Mouse (Mus musculus) embryonic facial prominence, embryonic 14.5 days (tissue): ENCODE data around the gene Gm20696. TPM values are rescaled to one million over a fixed set of nuclear protein-coding genes. Genes with fewer than 3 reads are reported as not detected.

ENCODE experiments used
- ATAC-seq: fragments of 200-750 bp; cut with Nextera tagmentation; 2 replicates; pipeline ENCODE4 v1.8.0; 2017; ENCODE audit warnings: low read depth, moderate number of reproducible peaks, moderate TSS enrichment
- DNase-seq: peaks from one replicate; pipeline ENCODE4 v3.0.0-alpha.2; 2015; ENCODE audit warnings: low spot score
- H3K27ac ChIP-seq: fragments of 300-500 bp; sonication (generic); replicated peaks from 2 replicates; pipeline ENCODE4 v1.5.1; 2014; ENCODE audit warnings: low read depth, mild to moderate bottlenecking, low read length, moderate library complexity
- H3K27me3 ChIP-seq: fragments of 300-500 bp; sonication (generic); replicated peaks from 2 replicates; pipeline ENCODE4 v1.6.1; 2014; ENCODE audit warnings: low read length; ENCODE audit not compliant: control insufficient read depth, insufficient read depth
- H3K36me3 ChIP-seq: fragments of 300-500 bp; sonication (generic); 2 replicates; pipeline ENCODE4 v1.6.1; 2014; ENCODE audit warnings: low read length, mixed read lengths; ENCODE audit not compliant: control insufficient read depth, insufficient read depth
- H3K4me1 ChIP-seq: fragments of 300-500 bp; sonication (generic); 2 replicates; pipeline ENCODE4 v1.6.1; 2014; ENCODE audit warnings: antibody characterized with exemption, low read length; ENCODE audit not compliant: control insufficient read depth, insufficient read depth
- H3K4me2 ChIP-seq: fragments of 300-500 bp; sonication (generic); 2 replicates; pipeline ENCODE4 v1.6.1; 2014; ENCODE audit warnings: low read depth, mild to moderate bottlenecking, low read length, moderate library complexity, mixed read lengths
- H3K4me3 ChIP-seq: fragments of 300-500 bp; sonication (generic); 2 replicates; pipeline ENCODE4 v1.5.1; 2014; ENCODE audit warnings: low read depth, mild to moderate bottlenecking, low read length
- H3K9ac ChIP-seq: fragments of 300-500 bp; sonication (generic); 2 replicates; pipeline ENCODE4 v1.6.1; 2014; ENCODE audit warnings: low read depth, mild to moderate bottlenecking, low read length, moderate library complexity, mixed read lengths
- H3K9me3 ChIP-seq: fragments of 300-500 bp; sonication (generic); 2 replicates; pipeline ENCODE4 v1.6.1; 2016; ENCODE audit warnings: low read length; ENCODE audit not compliant: control insufficient read depth
- WGBS: fragments of 180-500 bp; shearing (Covaris S2); extraction: QIAGEN DNeasy Blood & Tissue Kit; methylation state at CpG from one replicate; pipeline ENCODE4 v1.1.7; 2014; 5-methylcytosine and 5-hydroxymethylcytosine counted together
- polyA plus RNA-seq: library from polyadenylated mRNA; unstranded; fragments of >200 nt; fragmentation: Nextera tagmentation; extraction: Ambion mirVana; gene quantifications from 2 replicates; pipeline ENCODE4 v1.2.1, GENCODE M21; 2014

The Gm20696 gene
- polyA plus RNA-seq, 1 experiment from 2014 or later = 3.0 TPM

DNA sequence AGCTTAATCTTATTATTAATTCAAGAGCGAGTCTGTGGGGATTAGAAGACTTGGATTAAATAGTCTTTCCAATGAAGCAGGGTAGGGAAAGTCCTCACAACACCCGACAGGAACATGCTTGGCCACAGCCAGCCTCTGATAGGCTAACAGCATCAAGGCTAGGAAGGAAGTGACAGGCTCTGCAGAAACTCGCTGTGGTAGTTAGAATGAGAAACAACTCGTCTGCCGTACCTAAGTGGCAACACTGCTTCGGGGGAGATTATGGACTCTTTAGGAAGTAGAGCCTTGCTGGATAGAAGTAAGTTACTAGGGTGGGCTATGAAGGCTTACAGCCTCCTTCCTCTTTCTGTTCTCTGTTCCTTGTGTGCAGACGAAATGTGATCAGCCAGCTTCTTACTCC lies 11.1 kb downstream of the Gm20696 start:
- no peak for DNase-seq
- 48% methylated on average over 7 of the region's 7 CpGs for WGBS

GRCm38 (mm10) chr6:99654343-99654742 lies 12.3 kb downstream of the Gm20696 start:
- Histone ChIP-seq H3K27ac (no peak overlapping the region), H3K27me3 (no peaks in the 10 kb centered on the region), H3K9ac (no peak overlapping the region), H3K9me3 (no peaks in the 10 kb centered on the region), H3K4me2 (no peak overlapping the region), H3K4me3 (no peak overlapping the region), H3K36me3 (no peaks in the 10 kb centered on the region), H3K4me1 (no peaks in the 10 kb centered on the region)
- peak; percentile 39; the same call in 1 of the 2 replicates for ATAC-seq
- WGBS = 29% methylated on average over 5 of the region's 5 CpGs
- DNase-seq = peak; percentile 30

More for the DNA sequence above, 11.1 kb downstream of the Gm20696 start:
- ATAC-seq = no peak
- no peaks in the 10 kb centered on the region for H3K27me3 ChIP-seq
- 0 out of 2 replicates have a peak, but pooled peaks cover under 1% of the 10 kb centered on the region for H3K4me1 ChIP-seq
- no peak overlapping the region for H3K27ac ChIP-seq
- H3K36me3 ChIP-seq = no peaks in the 10 kb centered on the region
- H3K9ac ChIP-seq = no peak overlapping the region
- no peak overlapping the region for H3K4me3 ChIP-seq
- no peaks in the 10 kb centered on the region for H3K9me3 ChIP-seq
- H3K4me2 ChIP-seq = no peak overlapping the region

- no peak overlapping the region for H3K27ac ChIP-seq
- no peak overlapping the region for H3K4me3 ChIP-seq
- peaks cover 3% of the 10 kb centered on the region; the same call in 1 of the 2 replicates for H3K36me3 ChIP-seq
- no peaks in the 10 kb centered on the region for H3K9me3 ChIP-seq
- WGBS = 83% methylated on average over 2 of the region's 2 CpGs
- DNase-seq (no peak), ATAC-seq (no peak)
- H3K9ac ChIP-seq = no peak overlapping the region
- no peaks in the 10 kb centered on the region for H3K4me1 ChIP-seq
- no peak overlapping the region for H3K4me2 ChIP-seq
- H3K27me3 ChIP-seq = no peaks in the 10 kb centered on the region
Measured at GRCm38 (mm10) chr6:99652341-99652740, 14.3 kb downstream of the Gm20696 start.

DNA sequence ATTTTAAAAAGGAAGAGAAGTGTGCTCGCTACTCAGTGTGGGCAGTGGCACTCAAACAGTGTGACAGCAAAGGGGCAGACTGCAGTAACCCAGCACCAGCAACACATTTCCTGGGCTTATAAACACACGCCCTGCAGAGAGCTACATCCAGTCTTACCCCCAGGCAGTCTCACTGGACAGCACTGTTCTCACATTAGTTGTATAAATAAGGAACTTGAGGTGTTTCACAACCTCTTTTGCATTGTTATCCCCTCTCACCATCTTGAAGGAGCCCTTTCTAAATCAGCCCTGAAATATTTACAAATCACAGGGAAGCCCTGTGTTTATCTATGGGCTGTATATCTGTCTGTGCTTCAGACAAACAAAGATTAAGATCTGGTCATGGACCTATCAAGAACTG lies 17.3 kb downstream of the Gm20696 start:
- Histone ChIP-seq H3K36me3 (peaks cover 16% of the 10 kb centered on the region), H3K9ac (no peak overlapping the region), H3K4me3 (no peak overlapping the region), H3K27ac (no peak overlapping the region), H3K4me1 (no peaks in the 10 kb centered on the region; the same call in 1 of the 2 replicates), H3K9me3 (no peaks in the 10 kb centered on the region), H3K27me3 (no peaks in the 10 kb centered on the region), H3K4me2 (no peak overlapping the region)
- DNase-seq (no peak), ATAC-seq (no peak)
- 60% methylated on average over 2 of the region's 2 CpGs for WGBS

GRCm38 (mm10) chr6:99646344-99646743 lies 20.3 kb downstream of the Gm20696 start:
- no peaks in the 10 kb centered on the region; the same call in 1 of the 2 replicates for H3K4me1 ChIP-seq
- 54% methylated on average over 10 of the region's 10 CpGs for WGBS
- H3K36me3 ChIP-seq = peaks cover 16% of the 10 kb centered on the region
- DNase-seq = no peak
- H3K9me3 ChIP-seq = no peaks in the 10 kb centered on the region
- no peak overlapping the region for H3K27ac ChIP-seq
- no peak overlapping the region for H3K4me2 ChIP-seq
- H3K9ac ChIP-seq = no peak overlapping the region
- no peaks in the 10 kb centered on the region for H3K27me3 ChIP-seq
- H3K4me3 ChIP-seq = no peak overlapping the region
- no peak for ATAC-seq

DNA sequence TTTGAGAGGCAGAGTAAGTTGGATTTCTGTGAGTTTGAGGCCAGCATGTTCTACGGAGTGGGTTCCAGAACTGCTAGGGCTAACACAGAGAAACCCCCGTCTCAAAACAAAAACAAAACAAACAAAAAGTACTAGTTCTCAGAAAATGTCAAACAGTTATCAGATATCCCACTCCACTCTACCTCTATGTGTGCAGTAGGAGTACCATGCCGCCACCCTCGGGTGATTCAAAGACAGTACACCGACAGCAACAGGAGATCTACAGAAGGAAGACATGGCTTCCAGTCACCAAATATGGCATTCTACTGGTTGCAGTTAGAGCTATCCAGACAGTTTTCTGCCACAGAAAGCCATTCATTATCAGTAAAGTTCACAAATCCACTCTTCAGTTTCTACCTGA lies 21.7 kb downstream of the Gm20696 start:
- ATAC-seq (no peak), DNase-seq (no peak)
- Histone ChIP-seq H3K4me1 (no peaks in the 10 kb centered on the region; the same call in 1 of the 2 replicates), H3K27me3 (no peaks in the 10 kb centered on the region), H3K9ac (no peak overlapping the region), H3K27ac (no peak overlapping the region), H3K36me3 (peaks cover 18% of the 10 kb centered on the region), H3K4me3 (no peak overlapping the region), H3K4me2 (no peak overlapping the region), H3K9me3 (no peaks in the 10 kb centered on the region)
- WGBS = 77% methylated on average over 5 of the region's 5 CpGs

DNA sequence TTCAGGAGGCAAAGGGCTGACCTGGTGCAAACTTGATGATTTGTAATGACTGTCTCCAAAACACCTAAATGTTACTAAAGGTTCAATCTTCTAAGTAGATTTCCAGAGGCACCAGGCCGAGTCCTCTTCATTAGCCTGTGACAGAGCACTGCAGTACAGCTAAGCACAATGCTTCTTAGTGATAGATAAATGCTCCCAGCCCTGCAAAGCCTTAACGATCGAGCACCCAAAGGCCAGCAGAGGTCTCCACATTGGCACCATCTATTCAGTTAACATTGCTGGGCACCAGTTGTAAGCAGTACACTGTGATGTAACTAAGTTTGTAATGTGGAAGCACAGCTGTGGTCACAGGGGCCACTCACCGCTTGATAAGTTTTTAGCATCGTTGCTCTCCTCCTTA lies 22.2 kb downstream of the Gm20696 start:
- 78% methylated on average over 5 of the region's 5 CpGs for WGBS
- H3K4me2 ChIP-seq = no peak overlapping the region

DNA sequence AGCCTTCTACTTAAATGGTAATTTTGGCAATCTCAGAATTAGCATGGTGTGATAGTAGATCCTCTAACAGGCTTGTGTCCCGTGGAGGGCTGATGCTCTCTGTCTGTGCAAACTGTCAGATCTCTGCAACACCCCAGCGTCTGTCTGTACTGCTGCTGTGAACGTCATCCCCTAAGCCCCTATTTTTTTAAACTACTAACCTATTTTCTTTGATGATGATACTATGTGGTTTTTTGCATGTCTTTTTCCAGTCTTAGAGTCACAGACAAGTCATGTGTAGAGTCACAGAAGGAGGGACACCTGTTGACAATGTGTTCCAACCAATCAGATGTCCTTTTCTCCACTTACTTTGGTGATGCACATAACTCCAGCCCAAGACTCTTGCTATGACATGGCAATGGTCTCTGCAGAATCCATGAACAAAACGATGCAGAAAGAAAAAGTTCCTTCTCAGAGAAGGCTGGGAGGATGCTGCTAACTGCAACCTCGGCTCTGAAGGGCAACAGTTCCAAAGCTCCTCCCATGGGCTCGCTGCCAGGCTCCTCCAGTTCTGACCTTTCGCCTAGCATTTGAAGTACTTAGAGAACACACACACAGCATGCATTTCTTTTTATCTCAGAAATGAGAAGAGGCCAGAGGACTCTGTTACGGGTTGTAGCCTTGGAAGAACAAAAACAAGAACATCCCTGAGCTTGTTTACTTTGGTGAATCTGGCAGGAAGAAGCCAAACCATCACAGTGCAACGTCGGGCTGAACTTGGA lies 23.0 kb downstream of the Gm20696 start:
- Histone ChIP-seq H3K36me3 (peaks cover 30% of the 10 kb centered on the region), H3K9ac (no peak overlapping the region), H3K4me2 (no peak overlapping the region), H3K4me1 (no peaks in the 10 kb centered on the region; the same call in 1 of the 2 replicates), H3K27me3 (no peaks in the 10 kb centered on the region), H3K9me3 (no peaks in the 10 kb centered on the region), H3K27ac (no peak overlapping the region), H3K4me3 (no peak overlapping the region)
- ATAC-seq = no peak
- peak; percentile 37 for DNase-seq
- WGBS = 56% methylated on average over 10 of the region's 10 CpGs

More for the DNA sequence above, 22.2 kb downstream of the Gm20696 start:
- no peak overlapping the region for H3K9ac ChIP-seq
- no peak for ATAC-seq
- no peaks in the 10 kb centered on the region; the same call in 1 of the 2 replicates for H3K4me1 ChIP-seq
- H3K9me3 ChIP-seq = no peaks in the 10 kb centered on the region
- no peak overlapping the region for H3K27ac ChIP-seq
- no peak overlapping the region for H3K4me3 ChIP-seq
- no peak for DNase-seq
- H3K27me3 ChIP-seq = no peaks in the 10 kb centered on the region
- peaks cover 23% of the 10 kb centered on the region for H3K36me3 ChIP-seq

DNA sequence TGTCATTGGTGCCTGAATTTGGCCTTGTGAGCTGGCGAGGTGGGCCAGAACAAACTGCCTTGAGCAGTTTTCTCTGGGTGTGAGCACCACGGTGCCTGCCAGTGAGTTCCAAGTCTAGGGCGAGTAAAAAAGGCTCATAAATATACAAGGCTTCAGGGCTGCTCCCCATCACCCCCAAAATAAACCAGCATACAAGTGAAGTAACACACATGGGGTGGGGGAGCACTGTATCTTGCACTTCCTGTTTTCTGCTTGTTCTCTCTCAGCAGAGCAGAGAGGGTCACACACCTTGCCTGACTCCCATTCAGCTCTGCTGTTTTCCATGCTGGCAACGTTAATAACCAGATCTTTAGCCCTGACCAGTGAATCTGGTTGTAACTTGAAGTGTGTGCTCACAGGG lies 29.1 kb downstream of the Gm20696 start:
- Histone ChIP-seq H3K4me3 (no peak overlapping the region), H3K9ac (no peak overlapping the region), H3K36me3 (peaks cover 25% of the 10 kb centered on the region; the same call in 1 of the 2 replicates), H3K27ac (no peak overlapping the region), H3K27me3 (no peaks in the 10 kb centered on the region), H3K9me3 (no peaks in the 10 kb centered on the region), H3K4me2 (no peak overlapping the region), H3K4me1 (no peaks in the 10 kb centered on the region)
- 67% methylated on average over 4 of the region's 4 CpGs for WGBS
- ATAC-seq = no peak
- no peak for DNase-seq
